Mouse (Mus musculus) heart, adult 11 months (tissue): ENCODE data around the gene Gpr35.

Experiments used
- DNase-seq: peaks from one replicate; pipeline ENCODE4 v3.0.0; 2022

Gene Gpr35

DNA sequence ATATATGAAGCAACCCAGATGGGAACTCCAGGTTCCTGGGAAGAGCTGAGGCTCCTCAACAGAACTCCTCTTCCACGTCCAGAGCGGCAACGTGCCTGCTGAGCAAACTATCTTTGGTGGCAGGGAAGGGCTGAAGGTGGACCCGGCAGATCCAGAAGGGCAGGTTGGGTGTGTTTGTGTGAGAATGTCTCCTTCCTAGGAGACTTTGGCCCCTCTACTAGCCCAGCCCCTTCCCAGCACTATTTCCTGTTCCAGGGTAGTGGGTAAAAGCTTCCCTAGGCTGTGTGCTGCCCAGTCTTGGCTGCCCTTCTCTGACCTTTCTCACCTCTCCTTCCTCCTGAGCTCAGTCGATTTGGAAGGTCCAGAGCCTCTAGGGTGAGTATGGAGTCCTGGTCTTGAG, at the start of gene Gpr35:
TSS of gene Gpr35 (plus strand) at position 259 of the 400 bp plus-strand sequence.
- DNase-seq = no peak

DNA sequence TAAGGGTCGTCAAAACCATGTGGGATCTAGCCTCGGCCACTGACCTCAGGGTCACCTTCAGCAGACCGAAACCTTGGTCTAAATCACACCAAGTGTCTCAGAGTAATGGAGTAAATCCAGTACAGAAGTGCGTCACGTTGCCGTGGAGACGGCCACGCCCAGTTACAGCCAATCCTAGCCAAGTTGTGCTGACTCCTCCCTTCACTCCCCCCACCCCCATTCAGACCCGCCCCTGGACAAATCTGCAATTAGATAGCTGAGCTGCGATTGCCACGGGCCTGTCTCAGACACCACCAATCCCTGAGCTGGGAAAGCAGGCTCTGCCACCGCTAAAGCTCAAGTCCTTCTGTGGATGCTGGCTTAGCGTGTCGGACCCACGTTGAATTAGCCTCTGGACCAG, 47.9 kb upstream of the Gpr35 start, which contains the start of gene Ankmy1:
TSS of gene Ankmy1 (minus strand) at position 121 of the 400 bp plus-strand sequence.
- DNase-seq = no peak

DNA sequence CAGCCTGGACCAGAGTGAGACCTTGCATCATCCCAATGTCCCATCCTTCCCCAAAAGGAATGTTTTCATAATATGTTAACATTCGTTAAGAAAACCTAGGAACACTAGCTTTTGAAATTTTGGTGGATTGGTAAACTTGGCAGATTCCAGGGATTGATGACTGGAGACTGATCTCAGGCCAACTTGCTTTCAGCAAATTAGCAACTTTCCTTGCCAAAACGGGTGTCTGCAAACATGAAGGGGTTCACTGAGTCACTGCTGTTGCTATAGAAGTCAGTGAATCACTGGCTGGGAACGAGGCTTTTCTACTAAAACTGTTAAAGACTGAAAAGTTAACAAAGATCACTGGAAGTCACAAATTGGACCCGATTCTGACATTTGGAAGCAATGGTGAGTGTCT, 47.0 kb upstream of the Gpr35 start:
- no peak for DNase-seq

DNA sequence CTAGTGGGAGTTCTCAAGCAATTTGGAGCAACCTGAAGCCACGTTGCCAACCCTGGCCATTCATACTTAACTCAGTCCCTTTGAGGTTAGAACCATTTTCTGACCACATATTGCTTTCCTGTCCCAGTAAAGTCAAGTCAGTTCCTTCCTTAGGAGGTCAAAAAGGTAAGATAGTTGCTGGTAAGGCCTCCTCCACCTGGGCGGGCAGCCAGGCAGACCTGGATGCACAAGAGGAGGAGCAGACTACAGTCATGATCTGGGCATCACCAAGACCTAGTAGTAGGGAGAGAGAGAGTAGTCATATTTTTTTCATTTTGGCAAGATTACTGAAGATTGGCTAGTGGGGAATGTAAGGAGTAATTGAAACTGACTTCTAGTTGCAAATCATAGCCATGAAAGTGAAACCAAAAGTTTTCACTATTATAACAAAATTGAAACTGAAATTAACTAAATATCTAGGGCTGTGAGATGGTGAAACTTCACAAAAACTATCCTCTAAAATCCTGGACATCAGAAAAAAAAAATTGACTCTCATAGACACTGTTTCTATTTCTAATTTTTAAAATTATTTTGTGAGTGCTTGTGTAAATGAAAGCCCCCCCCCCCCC, 44.9 kb upstream of the Gpr35 start:
- DNase-seq = peak; percentile 91

DNA sequence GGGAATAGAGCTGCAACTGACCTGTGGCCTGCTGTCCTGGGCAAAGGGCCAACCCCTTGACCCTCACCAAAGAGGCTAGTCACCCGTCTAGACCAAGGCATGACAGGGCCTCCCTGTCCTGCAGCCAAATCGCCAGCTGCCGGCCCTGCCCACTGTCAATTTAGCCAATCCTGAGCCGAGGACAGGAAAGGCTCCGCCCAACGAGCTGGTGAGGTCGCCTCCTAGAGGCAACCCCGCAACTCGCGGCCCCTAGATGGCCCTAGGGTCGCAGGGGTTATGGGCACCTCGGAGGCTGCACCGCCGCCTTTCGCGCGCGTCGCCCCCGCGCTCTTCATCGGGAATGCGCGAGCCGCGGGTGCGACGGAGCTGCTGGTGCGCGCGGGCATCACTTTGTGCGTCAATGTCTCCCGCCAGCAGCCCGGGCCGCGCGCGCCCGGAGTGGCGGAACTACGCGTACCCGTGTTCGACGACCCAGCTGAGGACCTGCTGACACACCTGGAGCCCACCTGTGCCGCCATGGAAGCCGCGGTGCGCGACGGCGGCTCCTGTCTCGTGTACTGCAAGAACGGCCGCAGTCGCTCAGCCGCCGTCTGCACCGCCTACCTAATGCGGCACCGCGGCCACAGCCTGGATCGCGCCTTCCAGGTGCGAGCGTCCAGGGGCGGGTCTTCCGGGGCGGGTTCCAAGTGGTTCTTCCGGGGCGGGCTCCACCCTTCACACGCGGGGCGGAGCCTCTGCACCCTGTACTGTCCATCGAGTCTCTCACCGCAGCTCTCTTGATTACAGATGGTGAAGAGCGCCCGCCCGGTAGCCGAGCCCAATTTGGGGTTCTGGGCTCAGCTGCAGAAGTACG, 43.7 kb upstream of the Gpr35 start, which contains the start of gene Dusp28:
TSS of gene Dusp28 (plus strand) at position 203 of the 853 bp plus-strand sequence.
- peak; percentile 100 for DNase-seq

DNA sequence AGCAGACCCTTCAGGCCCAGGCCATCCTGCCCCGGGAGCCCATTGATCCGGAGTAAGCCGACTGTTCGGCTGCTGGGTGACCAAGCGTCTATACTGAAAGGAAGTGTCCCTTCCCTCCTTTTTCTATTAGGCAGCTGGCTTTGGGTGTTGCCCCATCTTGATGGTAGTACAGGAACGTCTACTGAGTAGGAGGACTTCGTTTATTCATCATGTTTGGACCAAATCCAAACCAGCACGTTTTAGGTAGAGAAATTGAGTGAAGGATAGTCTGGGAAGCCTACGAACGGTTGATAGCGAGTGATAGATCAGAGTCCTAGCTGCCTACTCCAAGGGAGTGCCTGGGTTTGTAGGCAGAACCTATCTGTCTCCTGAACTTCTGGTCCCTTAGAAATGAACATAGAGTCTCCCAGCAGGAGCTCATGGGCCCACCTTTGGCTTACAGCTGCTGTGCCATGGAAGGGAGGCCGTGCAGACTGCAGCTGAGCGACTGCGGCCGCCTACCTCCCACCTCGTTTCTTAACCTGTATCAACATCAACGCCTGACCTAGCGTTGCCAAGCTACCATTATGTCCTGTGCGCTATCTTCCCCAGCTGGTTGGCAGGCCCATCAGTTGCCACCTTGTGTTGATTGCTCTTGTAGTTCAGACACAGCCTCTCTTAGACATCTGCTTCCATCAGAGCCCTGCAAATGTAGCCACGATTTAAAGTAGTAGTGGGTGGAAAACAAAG, 42.9 kb upstream of the Gpr35 start:
- DNase-seq = peak; percentile 91

DNA sequence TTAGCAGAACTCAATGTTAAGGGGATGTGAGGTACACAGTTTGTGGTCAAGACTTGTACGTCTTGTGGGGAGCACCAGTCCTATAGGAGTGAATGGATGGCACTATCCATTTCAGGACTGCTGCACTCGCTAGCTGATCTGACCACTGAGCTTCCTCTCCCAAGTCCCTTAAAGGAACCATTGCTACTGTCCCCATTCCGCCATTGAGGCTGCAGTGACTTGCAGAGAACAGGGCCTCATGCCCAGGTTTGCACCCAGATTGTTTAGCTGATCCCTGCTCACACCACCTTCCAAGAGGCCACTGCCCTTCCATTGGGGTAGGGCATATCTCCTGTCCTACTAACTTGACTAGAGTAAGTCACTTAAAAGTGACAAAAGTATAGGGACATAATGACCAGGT, 42.0 kb upstream of the Gpr35 start:
- peak; percentile 87 for DNase-seq

DNA sequence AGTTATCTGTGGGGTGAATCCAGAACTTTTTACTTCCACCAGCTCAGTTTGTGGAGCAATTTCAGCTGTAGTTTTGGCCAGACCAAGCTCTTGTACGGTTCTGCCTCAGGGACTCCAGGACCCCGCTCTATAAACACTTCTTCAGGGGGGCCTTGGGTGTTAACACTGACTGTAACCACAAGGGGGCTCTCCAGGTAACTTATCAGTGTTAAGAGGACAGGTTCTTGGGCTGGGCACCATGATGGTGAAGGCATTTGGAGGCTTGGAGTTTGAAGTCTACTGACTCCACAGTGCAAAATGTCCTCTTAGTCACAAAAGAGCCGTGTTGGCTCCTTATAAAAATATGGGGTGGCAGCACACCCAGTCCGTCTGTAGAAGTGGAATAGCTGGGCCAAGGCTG, 41.6 kb upstream of the Gpr35 start:
- DNase-seq = peak; percentile 89

DNA sequence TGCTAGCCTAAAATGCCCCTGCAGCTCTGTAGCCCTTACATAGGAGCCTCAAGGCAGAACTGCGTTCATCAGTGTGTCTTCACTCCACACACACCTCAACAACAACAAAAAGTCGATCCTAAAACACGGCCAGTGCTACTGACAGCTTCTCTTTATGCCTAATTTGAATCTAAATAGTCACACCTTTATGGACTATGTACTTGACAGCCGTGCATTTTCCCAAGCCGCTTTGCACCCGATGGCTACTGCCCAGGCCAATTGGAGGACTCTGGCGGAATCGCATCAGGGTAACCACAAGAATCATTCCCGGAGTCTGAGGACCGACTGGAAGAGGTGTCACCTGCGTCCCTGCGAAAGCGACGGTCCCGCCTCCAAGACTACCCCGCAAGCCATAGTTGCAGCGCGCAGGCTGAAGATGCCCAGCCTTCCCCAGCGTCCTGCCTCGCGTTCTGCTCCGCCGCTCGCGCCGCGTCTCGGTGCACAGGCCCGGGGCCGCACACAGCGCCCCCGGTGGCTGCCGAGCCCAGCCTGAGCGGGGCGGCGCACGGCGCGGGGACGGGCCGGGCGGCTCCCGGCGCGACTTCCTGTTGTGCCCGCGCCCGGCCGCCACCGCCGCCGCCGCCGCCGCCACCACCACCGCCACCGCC, 40.3 kb upstream of the Gpr35 start, which contains the start of gene Rnpepl1:
TSS of gene Rnpepl1 (plus strand) at position 545 of the 647 bp plus-strand sequence.
- peak; percentile 98 for DNase-seq

DNA sequence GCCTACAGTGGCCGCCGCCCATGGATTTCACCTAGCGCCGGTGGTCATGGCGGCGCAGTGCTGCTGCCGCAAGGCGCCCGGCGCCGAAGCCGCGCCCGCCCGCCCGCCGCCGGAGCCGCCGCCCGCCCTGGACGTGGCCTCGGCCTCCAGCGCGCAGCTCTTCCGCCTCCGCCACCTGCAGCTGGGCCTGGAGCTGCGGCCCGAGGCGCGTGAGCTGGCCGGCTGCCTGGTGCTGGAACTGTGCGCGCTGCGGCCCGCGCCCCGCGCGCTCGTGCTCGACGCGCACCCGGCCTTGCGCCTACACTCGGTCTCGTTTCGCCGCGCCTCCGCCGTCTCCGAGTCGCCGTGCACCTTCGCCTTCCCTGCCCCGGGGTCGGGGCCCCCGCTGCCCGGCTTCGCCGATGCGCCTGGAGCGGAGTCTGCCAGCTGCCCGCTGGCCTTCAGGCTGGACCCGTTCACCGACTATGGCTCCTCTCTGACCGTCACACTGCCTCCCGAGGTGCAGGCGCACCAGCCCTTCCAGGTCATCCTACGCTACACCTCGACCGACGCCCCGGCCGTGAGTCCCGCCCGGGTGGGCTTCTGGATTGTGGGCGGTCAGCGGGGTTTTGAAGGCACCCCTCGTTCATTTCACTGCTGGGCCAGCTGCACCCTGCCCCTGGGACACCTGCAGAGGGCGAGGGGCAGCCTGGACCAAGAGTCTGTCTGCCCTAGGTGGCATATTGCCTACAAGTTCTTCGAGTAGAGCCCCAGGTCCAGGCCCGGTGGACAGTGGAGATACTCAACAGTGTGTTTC, 39.5 kb upstream of the Gpr35 start:
- peak; percentile 96 for DNase-seq

DNA sequence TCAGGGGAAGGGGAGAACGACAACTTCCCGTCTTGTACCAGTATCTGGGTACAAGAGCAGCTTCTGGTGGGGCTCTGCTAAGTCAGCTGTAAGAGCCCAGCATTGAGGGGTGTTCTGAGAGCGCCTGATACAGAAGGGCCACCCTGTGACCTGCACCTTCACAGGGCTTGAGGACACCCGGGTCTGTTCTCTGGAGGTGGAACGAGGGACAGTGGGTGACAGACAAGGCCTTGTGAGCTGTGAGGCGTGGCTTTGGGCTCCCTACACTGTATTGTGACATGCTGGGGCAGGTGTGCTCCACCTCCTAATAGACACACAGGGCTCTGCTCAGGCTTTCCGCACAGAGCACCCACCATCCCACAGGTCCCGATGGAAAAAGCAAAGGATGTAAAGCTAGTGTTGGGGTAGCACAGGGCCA, 38.9 kb upstream of the Gpr35 start:
- peak; percentile 93 for DNase-seq

DNA sequence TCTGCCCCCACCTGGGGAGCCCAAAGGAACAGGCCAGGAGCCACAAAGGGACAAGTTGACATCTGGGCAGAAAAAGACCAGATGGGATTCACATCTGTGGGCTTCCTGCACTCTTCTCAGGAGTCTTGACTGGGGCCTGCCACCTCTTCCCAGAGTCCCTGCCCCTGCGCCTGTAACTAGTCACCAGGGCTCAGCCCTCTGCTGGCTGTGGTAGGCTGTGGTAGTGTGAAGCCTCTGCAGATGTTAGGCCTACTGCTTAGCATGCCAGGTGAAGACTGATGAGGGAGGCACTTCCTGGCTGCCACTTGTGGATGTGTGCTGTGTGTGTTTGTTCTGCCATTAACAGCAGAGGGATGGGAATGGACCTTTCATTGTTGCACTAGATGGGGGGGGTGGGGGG, 38.4 kb upstream of the Gpr35 start:
- peak; percentile 87 for DNase-seq

DNA sequence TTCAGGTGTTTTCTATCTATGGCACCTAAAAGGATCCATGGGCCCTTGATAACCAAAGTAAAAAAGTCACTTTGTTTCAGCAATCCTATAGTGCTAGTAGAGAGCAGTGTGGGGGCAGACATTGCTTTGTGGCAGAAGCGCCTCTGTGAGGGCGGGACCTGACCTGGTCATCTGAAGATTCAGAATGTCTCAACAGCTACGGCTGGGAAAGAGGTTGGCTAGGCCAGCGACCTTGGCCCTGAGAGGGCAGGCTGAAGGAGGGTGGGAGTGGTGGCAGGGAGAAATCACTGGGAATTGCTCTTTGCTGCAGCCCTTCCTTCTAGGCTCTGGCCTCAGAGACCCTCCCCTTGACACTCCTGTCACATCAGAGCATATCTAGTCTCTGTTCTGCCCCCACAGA, 36.4 kb upstream of the Gpr35 start:
- DNase-seq = peak; percentile 85

DNA sequence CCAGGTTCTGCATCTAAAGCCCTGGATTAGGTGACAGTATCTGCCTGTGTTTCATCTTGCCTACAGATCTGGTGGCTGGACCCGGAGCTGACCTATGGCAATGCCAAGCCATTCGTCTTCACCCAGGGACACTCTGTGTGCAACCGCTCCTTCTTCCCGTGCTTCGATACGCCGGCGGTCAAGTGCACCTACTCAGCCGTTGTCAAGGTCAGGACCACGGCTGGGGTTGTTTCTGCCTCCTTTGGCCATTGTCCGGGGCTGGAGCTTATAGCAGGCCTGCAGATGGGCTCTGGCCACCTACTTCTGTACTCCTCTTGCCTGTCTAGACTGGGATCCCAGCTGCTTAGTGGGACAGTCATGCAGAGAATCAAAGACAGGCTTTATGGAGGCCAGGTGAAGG, 35.7 kb upstream of the Gpr35 start:
- DNase-seq = peak; percentile 90

DNA sequence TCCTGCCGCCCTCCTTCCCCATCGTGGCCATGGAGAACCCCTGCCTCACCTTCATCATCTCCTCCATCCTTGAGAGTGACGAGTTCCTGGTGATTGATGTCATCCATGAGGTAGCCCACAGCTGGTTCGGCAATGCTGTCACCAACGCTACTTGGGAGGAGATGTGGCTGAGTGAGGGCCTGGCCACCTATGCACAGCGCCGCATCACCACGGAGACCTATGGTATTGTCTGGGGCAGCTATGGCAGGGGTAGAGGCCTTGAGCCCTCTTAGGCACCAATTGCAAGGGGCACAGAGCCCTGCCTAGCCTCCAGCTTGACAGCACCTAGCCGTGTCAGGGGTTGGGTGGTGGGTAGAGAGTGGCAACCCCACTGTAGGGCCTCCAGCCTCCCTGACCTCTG, 33.9 kb upstream of the Gpr35 start:
- peak; percentile 90 for DNase-seq

DNA sequence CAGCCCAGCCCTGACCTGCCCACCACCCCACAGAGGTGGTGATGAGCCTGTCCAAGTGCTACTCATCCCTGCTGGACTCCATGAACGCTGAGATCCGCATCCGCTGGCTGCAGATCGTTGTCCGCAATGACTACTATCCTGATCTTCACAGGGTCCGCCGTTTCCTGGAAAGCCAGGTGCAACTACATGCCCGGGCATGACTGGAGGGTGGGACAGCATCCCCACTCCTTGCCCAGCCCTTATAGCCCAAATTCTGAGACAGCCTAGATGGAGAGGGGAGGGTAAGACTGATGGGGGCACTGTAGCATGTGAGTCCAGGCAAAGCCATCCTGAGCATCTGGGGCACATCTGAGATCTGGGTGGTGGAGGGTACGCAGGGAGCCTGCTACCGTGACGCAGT, 31.5 kb upstream of the Gpr35 start:
- peak; percentile 88 for DNase-seq

DNA sequence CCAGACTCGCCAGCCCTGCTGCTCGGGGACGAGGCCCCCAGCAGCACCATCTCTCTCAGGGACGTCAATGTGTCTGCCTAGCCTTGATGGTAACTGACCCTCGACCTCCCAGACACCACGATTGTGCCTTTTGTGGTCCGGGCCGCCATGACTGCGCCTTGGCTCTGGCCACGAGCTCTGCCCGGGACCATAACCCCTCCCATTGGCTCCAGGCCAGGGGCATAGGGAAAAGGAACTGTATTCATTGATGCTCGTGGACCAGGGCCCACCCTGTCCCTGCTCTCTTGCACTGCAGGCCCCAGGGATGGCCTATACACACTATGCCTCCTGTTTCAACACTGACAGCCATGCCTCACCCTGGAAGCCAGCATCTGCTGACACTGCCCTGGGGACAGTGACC, 30.9 kb upstream of the Gpr35 start:
- no peak for DNase-seq

DNA sequence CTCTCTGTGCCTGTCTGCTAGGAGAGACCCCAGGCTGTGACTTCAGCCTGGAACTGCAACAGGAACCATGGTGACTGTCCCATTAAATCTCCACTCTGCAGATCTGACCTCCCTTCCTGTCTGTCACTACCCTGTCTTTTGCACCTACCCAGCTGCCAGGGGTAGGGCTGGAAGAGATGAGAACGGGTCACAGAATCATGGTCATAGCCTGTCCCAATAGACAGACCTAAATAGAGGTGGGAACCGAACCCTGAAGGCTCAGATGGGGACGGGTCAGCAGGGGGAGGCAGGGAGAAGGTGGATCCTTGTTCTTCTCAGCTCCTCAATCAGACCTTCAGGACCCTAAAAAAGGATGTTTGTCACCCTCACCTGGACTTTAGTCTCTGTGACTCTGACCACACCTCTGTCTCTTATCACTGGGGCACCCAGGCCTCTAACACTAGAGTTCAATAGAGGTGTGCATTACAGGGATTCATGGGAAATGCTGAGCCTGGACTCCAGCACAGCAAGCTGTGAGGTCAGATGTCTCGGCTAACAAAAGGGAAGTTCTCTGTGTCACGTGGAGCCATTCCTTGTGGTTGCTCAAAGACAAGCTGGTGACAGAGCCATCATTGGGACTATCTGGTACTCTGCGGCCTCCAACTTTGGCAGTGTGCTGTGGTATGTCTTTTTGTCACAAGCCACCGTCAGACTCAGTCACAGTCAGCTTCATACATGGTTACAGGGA, 30.0 kb upstream of the Gpr35 start:
- DNase-seq = peak; percentile 94

DNA sequence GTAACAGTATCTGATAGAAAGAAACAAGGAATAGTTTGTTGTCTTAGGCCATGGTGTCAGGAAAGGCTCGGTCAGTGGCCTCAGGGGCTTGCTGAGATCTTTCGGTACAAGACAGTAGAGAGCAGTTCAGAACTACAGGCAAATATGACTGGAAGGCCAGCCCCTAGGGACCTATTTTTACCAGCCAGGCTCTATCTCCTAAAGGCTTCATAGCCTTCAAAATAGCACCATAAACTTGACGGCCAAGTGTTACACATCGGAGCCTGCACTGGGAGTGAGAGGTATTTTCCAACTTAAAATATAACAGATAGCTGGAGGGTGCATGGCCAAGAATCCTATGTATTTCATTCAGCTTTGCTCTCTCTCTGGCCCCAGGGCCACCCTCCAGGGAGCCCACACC, 29.2 kb upstream of the Gpr35 start:
- DNase-seq = no peak

DNA sequence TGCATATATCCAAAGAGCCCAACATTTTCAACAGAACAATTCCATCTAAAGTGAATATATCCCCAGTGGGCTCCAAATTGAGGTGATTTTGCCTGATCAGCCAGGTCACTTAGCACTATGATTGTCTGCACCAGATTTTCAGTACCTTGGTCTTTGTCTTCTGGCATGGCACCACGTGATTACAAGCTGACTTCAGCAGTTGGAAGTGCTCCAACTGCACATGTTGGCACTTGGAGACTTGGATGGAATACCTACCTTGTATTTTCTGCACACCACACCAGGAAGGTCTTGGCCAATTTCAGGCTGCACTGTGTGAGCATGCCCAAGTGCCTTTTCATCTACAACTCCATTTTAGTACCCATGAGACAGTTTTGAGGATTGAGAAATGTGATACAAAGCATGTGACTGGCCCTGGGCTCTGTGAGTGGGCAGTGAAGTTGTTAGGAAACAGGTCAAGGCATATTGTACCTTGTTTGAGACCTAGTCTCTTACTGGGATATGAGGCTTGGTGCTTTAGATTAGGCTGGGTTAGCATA, 20.4 kb upstream of the Gpr35 start:
- no peak for DNase-seq

DNA sequence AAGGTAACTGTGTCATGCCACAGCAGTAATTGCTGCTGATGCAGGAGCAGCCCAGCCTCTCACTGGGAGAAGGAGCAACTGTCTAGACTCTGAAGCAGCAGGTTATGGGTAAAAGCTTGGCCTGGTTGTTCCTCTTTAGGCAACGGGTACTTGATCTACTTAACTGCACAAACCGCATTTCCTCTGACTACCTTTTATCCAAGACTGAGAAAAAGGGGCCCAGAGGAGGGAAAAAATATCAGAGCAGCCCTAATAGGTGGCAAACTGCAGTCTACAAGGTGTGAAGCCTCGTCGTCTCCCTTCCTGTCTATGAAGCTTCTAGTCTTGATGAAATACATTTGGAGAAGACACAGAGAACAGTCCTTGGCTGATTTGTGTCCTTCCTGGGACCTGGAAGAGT, 17.1 kb upstream of the Gpr35 start:
- no peak for DNase-seq
